Mouse (Mus musculus) stomach, postnatal 0 days (tissue): ENCODE data around the gene Kcna7. TPM values are rescaled to one million over a fixed set of nuclear protein-coding genes. Genes with fewer than 3 reads are reported as not detected.

Experiments
- ATAC-seq: fragments of 200-750 bp; cut with Nextera tagmentation; 2 replicates; pipeline ENCODE4 v1.8.0; 2017; ENCODE audit not compliant: low FRiP score, low TSS enrichment
- DNase-seq: peaks from one replicate; pipeline ENCODE4 v3.0.0-alpha.2; 2016; ENCODE audit warnings: low spot score
- H3K27ac ChIP-seq: fragments of 300-500 bp; sonication (generic); replicated peaks from 2 replicates; pipeline ENCODE4 v1.5.1; 2014; ENCODE audit warnings: mild to moderate bottlenecking, control low read depth
- H3K27me3 ChIP-seq: fragments of 300-500 bp; sonication (generic); 2 replicates; pipeline ENCODE4 v1.6.1; 2014; ENCODE audit warnings: low read length; ENCODE audit not compliant: control insufficient read depth, insufficient read depth
- H3K36me3 ChIP-seq: fragments of 300-500 bp; sonication (generic); 2 replicates; pipeline ENCODE4 v1.6.1; 2014; ENCODE audit warnings: low read length, mixed read lengths; ENCODE audit not compliant: control insufficient read depth, insufficient read depth
- H3K4me1 ChIP-seq: fragments of 300-500 bp; sonication (generic); replicated peaks from 2 replicates; pipeline ENCODE4 v1.6.1; 2014; ENCODE audit warnings: antibody characterized with exemption; ENCODE audit not compliant: control insufficient read depth, insufficient read depth
- H3K4me2 ChIP-seq: fragments of 300-500 bp; sonication (generic); replicated peaks from 2 replicates; pipeline ENCODE4 v1.6.1; 2014; ENCODE audit warnings: low read depth, mild to moderate bottlenecking, control low read depth, moderate library complexity
- H3K4me3 ChIP-seq: fragments of 300-500 bp; sonication (generic); 2 replicates; pipeline ENCODE4 v1.5.1; 2014; ENCODE audit warnings: low read depth, low read length, control low read depth
- H3K9ac ChIP-seq: fragments of 300-500 bp; sonication (generic); 2 replicates; pipeline ENCODE4 v1.6.1; 2014; ENCODE audit warnings: mild to moderate bottlenecking, low read length, control low read depth, mixed read lengths
- H3K9me3 ChIP-seq: fragments of 300-500 bp; sonication (generic); 2 replicates; pipeline ENCODE4 v1.6.1; 2016; ENCODE audit warnings: low read length; ENCODE audit not compliant: control insufficient read depth
- CTCF ChIP-seq: IDR thresholded peaks from 2 replicates; pipeline ENCODE4 v1.5.1; 2016; ENCODE audit warnings: antibody characterized with exemption, low read depth, mild to moderate bottlenecking, moderate library complexity
- EP300 ChIP-seq: optimal IDR thresholded peaks from 2 replicates; pipeline ENCODE3; 2016; ENCODE audit warnings: antibody characterized with exemption
- WGBS: fragments of 180-500 bp; shearing (Covaris S2); extraction: QIAGEN DNeasy Blood & Tissue Kit; methylation state at CpG from one replicate; pipeline ENCODE4 v1.1.7; 2014; 5-methylcytosine and 5-hydroxymethylcytosine counted together
- polyA plus RNA-seq: library from polyadenylated mRNA; unstranded; fragments of >200 nt; fragmentation: Nextera tagmentation; extraction: Ambion mirVana; gene quantifications from 2 replicates; pipeline ENCODE4 v1.2.1, GENCODE M21; 2015

Kcna7 gene
- polyA plus RNA-seq, 1 experiment from 2014 or later, result 0.17 TPM

DNA sequence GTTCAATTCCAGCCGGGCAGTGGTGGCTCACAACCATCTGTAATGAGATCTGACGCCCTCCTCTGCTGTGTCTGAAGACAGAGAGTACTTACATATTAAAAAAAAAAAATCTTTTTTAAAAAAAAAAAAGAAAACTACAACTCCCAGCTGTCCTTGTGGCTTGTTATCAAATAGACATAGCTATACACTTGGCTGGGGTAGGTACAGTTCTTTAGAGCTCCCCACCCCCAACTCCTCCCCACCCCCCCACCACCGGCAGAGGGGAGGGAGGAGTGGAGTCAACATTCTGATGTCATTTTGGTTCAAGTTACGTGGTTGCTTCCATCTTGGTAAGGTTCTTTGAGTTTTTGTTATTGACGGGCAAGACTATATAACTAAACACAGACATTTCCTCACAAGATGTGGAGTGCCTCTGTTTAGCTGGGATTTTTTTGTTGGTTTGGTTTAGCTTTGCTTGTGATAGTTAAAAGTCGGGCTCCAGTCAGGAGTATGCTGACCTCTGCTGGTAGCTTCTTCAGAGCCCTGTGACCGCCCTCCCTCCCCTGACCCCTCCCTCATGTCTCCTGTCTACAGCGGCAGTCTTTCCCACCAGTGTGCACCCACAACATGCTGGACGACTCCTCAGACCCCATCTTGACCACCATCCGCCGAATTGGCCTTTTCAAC is 42.0 kb downstream of the Kcna7 start:
- Histone ChIP-seq H3K4me1 (no peaks in the 10 kb centered on the region), H3K4me3 (no peak overlapping the region), H3K9me3 (no peaks in the 10 kb centered on the region), H3K9ac (no peak overlapping the region), H3K27ac (no peak overlapping the region), H3K4me2 (no peak overlapping the region), H3K36me3 (peaks cover 15% of the 10 kb centered on the region), H3K27me3 (no peaks in the 10 kb centered on the region)
- DNase-seq, result peak; percentile 63
- TF ChIP-seq CTCF (peak; percentile 74), EP300 (no peak)
- peak; percentile 17; the same call in 1 of the 2 replicates for ATAC-seq
- WGBS, result 40% methylated on average over 11 of the region's 11 CpGs

DNA sequence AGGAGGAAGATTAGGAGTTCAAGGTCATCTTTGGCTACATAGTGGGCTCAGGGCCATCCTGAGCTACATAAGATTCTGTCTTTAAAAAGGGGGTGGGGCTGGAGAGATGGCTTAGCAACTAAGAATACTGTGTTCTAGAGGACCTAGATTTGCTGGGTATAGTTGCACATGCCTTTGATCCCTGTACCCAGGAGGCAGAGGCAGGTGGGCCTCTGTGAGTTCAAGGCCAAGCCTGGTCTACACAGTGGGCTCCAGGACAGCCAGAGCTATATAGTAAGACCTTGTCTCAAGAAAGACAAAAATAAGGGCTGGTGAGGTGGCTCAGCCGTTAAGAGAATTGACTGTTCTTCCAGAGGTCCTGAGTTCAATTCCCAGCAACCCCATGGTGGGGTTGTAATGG is 44.5 kb downstream of the Kcna7 start:
- Histone ChIP-seq H3K27ac (no peak overlapping the region), H3K4me2 (no peak overlapping the region), H3K9ac (no peak overlapping the region), H3K4me1 (no peaks in the 10 kb centered on the region), H3K4me3 (no peak overlapping the region), H3K36me3 (peaks cover 18% of the 10 kb centered on the region), H3K27me3 (no peaks in the 10 kb centered on the region), H3K9me3 (no peaks in the 10 kb centered on the region)
- 78% methylated on average over 1 of the region's 1 CpGs for WGBS
- TF ChIP-seq CTCF, result no peak
- TF ChIP-seq EP300, result no peak
- ATAC-seq (no peak), DNase-seq (no peak)

DNA sequence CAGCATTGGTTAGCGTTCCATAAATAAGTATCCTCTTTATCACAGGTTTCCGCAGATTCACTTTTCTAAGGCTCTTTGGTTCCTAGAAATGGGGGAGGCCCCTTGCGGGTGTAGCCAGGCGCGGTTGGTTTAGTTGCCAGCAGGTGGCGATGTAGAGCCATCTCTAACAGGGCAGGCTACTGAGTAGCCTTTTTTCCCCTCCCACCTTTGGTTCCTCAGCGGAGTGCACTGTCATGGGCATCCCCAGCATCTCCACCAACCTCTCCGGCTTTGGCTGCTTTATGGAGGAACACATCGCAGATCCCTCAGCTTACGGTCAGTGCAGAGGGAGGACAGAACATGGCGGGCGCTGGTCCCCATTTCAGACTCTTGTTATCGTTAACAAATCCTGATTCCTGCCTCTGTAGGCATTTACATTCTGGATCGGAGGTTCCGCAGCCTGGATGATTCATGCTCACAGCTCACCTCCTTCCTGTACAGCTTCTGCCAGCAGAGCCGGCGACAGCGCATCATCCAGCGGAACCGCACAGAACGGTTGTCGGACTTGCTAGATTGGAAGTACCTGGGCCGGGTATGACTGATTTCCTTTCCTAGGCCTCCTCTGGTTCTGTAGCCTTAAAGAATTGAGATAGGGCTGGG is 46.0 kb downstream of the Kcna7 start:
- Histone ChIP-seq H3K36me3 (peaks cover 18% of the 10 kb centered on the region), H3K27ac (no peak overlapping the region), H3K27me3 (no peaks in the 10 kb centered on the region), H3K4me2 (no peak overlapping the region), H3K4me3 (no peak overlapping the region), H3K9me3 (no peaks in the 10 kb centered on the region), H3K4me1 (no peaks in the 10 kb centered on the region), H3K9ac (no peak overlapping the region)
- 53% methylated on average over 23 of the region's 23 CpGs for WGBS
- peak; percentile 77 for ATAC-seq
- no peak for TF ChIP-seq EP300
- peak; percentile 91 for TF ChIP-seq CTCF
- peak; percentile 86 for DNase-seq

- Histone ChIP-seq H3K4me3 (no peak overlapping the region), H3K9me3 (no peaks in the 10 kb centered on the region), H3K27me3 (no peaks in the 10 kb centered on the region), H3K36me3 (peaks cover 22% of the 10 kb centered on the region), H3K4me1 (no peaks in the 10 kb centered on the region), H3K9ac (no peak overlapping the region), H3K4me2 (no peak overlapping the region), H3K27ac (no peak overlapping the region)
- no peak for ATAC-seq
- 93% methylated on average over 12 of the region's 15 CpGs for WGBS
- peak; percentile 15 for DNase-seq
- TF ChIP-seq EP300 (no peak), CTCF (no peak)
Measured at GRCm38 (mm10) chr7:45454971-45455370, 49.5 kb downstream of the Kcna7 start.

DNA sequence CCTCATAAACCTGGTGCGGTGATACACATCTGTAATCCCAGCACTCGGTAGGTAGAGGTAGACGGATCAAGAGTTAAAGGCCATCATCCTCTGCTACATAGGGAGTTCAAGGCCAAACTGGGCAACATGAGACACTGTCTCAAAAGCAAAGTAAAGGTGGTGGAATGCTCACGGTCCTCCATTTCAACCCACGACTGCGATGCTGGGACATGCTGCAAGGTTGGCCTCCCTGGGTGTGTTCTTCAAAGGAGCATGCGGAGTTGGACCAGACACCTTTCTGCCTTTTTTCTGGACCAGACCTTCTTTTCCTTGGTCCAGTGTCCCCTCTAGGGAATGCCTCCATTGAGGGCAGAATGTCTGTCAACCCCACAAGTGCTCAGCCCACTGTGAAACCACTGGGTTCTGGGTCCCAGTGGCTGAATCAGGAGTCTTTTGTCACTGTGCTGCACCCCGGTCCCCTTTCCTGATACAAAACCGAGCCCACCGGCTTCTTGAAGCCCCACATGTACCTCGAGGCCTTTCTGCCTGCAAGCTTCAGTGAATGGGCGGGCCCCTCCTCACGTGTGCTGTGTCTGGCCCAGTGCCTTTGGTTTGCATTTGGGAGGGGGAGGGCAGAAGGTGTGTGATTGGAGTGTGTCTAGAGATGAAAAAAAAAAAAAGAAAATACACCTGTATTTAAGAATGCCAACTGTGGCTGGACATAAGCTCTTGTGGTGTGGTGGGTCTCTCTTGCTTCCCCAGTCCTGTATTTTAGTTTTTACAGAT is 50.7 kb downstream of the Kcna7 start:
- Histone ChIP-seq H3K27me3 (no peaks in the 10 kb centered on the region), H3K4me2 (no peak overlapping the region), H3K9me3 (no peaks in the 10 kb centered on the region), H3K4me1 (peaks cover 7% of the 10 kb centered on the region), H3K9ac (no peak overlapping the region; the same call in 1 of the 2 replicates), H3K27ac (no peak overlapping the region), H3K4me3 (no peak overlapping the region), H3K36me3 (peaks cover 22% of the 10 kb centered on the region)
- 67% methylated on average over 13 of the region's 13 CpGs for WGBS
- peak; percentile 54 for DNase-seq
- no peak for ATAC-seq
- TF ChIP-seq CTCF, result no peak
- TF ChIP-seq EP300, result no peak
